Mouse (Mus musculus): Measurements from ENCODE around the gene Mesp2. TPM values are rescaled to one million over a fixed set of nuclear protein-coding genes. Genes with fewer than 3 reads are reported as not detected.

The Mesp2 gene
- total RNA-seq, 2 experiments from 2014 or later = 1.3 to 1.7 TPM

DNA sequence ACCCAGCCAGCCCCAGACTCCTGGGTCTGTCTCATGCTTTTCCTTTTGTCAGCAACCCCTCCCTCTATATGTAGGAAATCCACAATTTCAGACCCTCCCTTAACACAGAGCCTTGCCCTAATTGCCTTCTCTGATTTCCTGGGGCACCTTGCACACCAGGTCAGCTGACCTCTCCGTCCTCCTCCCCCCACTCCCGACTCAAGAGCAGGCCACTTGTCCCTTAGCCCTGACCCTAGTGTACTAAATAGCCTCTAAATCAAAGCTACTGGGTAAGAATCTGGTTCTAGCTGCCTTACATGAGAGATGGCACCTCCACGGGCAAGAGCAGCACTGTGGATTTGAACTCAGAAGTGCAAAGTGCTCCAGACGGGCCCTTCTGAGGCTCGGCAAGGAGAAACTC lies 8.5 kb upstream of the Mesp2 start:
- no peak for DNase-seq (ENCODE audit: extremely low spot score in 1 of 2, low spot score in 1 of 2)

DNA sequence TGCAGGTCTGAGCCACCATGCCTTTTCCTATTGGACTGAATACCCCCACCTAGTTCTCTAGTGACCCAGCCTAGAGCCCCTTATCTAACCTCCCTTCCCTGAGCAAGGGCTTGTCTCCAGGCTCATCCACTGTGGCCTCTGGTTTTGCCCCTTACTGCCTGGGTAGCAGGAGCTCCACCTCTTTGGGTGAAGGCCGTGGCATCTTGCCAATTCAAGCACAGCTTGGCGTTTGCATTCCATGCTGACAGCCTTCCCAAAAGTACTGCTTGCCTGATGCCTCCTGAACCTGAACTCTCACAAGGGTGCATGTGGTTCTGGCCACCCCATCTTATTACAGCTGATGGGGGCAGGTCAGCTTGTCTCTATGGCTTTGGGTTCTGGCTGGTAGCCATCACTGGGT lies 6.6 kb upstream of the Mesp2 start:
- DNase-seq (ENCODE audit: extremely low spot score in 1 of 2, low spot score in 1 of 2) = no peak

DNA sequence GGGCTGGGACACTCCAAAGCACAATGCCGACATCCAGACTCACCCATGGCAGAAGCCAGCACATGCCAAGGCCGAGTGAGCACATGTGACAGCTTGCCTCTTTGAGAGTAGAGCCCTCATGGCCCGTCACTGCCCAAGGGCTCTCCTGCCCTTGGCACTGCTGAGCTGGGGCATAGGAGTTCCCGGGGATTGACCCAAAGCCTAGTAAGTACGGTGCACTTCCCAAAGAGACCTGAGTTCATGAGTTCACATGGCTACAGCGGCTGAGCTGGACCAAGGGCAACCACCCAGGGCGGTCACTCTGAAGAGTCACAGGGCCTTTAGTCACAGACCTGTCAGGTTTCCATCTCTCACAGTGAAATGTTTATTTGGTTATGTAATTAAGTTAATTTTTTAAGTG lies 2.0 kb upstream of the Mesp2 start:
- DNase-seq (ENCODE audit: extremely low spot score in 1 of 2, low spot score in 1 of 2) = no peak

DNA sequence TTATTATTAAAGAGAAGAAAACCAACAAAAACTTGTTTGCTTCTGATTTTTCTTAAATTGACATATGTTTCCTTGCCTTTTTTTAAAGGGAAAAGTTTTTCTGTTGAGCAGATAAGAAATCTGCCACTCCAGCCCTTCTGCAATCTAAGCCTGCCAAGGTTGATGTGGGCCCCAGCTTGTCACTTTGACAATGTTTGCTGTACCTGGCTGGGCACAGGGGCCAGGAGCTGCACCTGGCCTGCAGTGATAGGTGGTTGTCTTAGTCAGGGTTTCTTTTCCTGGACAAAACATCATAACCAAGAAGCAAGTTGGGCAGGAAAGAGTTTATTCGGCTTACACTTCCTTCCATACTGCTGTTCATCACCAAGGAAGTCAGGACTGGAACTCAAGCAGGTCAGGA lies 2.9 kb downstream of the Mesp2 start:
- no peak for DNase-seq (ENCODE audit: extremely low spot score in 1 of 2, low spot score in 1 of 2)

DNA sequence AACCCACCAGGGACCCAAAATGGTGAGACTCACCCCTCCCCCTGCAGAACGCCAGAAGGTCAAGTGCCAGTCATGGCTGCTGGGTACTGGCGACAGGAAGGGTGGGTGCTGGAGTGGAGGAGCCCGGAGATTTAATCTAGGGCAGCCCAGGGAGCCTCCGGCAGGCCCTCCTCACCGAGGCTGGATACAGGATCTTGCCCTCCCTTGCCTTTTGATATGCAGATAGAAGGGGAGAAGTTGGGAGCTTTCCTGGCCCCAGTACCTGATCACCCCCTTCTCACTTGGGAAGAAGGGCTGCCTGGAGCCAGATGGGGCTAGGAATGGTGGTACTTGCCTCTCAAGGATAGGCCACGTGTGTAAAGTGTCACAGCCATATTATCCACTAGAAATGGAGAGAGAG lies 7.8 kb downstream of the Mesp2 start:
- no peak for DNase-seq (ENCODE audit: extremely low spot score in 1 of 2, low spot score in 1 of 2)

DNA sequence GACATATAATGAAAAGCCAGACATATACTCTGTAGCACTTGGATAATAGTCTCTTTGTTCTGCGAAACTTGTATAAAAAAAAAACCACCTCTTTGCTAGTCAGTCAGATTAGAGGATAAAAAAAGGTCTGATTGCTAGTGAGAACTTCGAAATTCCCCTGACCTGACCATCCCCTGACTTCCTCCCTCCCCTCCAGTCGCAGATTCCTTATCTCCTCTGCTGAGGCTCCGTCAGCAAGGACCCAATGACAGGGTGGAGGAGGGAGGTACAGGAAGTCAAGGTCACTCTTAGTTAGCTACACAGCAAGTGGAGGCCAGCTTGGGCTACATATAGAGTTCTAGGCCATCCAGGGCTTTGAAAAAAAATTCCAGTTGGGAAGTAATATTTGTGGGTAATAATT lies 9.0 kb downstream of the Mesp2 start:
- DNase-seq (ENCODE audit: extremely low spot score in 1 of 2, low spot score in 1 of 2) = no peak

DNA sequence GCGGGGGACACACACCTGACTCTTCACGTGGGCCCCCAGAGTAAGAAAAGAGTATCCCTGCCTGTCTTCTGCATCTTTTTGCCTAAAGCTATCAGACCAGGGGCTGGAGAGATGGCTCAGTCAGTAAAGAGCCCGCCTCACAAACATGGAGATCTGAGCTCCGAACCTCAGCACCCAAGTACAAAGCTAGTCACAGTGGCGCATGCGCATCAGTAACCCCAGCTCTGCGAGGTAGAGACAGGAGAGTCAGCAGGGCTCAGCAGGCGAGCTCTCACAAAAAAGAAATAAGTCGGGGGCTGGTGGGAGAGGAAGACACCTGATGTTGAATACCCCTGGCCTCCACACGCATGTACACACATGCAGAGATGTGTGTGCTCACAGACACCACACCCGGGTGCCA lies 9.5 kb downstream of the Mesp2 start:
- no peak for DNase-seq (ENCODE audit: extremely low spot score in 1 of 2, low spot score in 1 of 2)

DNA sequence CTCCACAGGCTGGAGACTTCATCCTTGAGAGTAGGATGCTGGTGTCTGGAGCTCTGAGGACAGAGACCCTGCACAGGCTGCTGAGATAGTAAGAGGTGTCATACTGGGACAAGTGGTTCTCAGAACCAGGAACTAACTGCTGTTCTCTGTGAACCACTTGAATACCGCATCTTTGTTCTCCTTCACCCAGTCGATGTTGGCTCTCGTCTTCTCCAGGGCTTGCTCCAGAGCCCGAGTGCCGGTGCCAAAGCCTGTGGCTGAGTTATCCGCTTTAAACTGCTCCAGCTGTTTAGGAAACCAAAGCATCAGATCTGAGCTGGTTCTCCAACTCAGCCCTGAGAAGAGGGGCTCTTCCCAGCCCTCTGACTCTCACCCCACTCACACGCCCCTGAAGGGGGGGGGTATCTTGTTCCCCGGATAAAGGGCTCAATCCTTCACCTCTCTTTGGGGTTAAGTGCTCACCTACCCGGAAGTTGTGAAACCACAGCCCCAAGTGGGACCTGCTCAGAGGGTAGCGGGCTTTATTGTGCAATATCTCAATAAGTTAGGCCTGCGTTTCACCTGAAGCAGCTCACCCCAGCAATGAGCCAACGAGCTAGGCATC lies 11.7 kb downstream of the Mesp2 start:
- DNase-seq (ENCODE audit: extremely low spot score in 1 of 2, low spot score in 1 of 2) = no peak

DNA sequence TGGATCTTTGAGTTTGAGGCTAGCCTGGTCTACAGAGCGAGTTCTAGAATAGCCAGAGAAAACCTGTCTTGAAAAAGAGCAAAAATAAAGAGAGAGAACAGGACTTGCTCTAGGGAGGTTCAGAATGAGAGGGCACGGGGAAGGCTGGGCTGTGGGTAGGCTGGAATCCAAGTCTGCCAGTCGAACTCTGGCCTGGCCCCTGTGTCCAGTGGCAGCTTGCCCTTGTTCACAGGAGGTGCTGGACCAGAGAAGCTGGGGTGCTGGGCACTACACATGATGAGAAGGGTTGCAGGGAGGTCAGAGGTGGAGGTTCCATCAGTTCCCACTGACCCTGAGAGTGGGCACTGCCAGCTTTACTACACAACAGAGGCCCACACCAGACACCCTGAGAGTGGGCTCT lies 17.8 kb downstream of the Mesp2 start:
- no peak for DNase-seq (ENCODE audit: extremely low spot score in 1 of 2, low spot score in 1 of 2)

DNA sequence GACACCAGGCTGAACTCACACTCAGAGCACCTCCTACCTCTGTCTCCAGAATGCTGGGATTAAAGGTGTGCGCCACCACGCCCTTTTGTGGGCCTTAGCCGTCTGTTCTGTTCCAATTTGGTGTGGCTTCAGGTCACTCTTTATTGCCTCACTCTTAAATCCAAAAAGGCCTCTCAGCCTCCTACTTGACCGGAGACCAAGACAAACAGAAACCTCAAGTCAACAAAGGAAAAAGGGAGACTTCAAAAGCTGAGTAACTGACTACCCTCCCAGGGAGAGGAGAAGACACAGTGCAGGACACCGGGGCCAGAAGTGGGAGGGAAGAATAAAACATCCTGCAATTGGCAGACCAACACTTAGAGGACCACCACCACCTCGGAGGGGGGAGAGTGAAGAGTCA lies 20.6 kb downstream of the Mesp2 start:
- no peak for DNase-seq (ENCODE audit: extremely low spot score in 1 of 2, low spot score in 1 of 2)

DNA sequence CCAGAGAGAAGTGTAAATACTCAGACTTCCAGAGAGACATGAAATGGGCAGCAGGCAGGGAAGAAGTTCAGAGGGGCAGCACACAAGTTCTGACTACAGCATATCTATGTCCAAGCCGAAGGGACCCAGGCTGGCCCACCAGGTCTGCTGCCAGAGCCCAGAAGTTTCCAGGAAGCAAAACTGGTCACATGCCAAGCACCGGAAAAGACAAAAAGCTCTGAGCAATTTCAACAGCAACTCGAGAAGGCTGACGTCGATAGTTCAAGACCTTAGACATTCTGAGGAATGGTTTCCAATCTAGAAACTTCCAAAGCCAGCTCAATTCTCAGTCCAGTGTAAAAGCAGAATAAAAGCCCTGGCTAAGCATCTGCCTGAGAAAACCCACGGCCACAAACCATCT lies 21.1 kb downstream of the Mesp2 start:
- DNase-seq (ENCODE audit: extremely low spot score in 1 of 2, low spot score in 1 of 2) = no peak

DNA sequence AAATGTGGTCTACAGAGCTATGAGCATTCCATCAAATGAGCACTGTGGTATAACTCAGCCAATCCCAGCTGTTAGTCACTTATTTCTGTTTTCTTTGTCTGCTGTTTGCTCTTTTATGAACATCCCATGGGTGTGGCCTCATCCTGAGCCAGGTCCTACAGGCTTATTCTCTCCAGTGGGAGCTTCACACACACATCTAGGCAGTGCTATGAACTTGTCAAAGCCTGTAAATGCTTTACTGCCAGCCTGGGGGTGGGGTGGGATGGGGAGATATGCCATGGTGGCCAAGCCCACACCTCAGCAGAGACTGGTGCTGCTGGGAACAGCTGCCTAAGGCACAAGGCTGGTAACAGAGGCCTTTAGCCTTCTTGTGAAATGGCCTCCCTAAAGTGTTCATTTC lies 22.5 kb downstream of the Mesp2 start:
- DNase-seq (ENCODE audit: extremely low spot score in 1 of 2, low spot score in 1 of 2) = no peak

DNA sequence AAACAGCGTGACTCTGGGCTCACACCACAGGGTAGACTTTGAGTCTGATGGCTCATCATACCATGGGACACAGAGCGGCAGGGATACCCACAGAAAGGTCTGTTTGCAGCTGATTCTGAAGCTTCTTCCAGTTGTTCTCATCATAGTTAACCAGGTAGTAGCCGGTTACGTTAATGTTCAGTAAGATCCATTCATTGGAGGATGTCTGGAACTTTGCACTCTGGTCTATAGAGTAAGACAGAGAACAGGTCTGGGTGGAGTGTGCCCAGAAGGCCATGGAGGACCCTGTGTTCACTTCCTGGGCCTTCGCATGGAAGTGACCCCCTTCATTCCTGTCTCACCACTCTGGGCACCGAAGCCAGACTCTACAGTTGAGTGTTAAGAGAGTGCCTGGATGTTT lies 24.7 kb downstream of the Mesp2 start:
- DNase-seq (ENCODE audit: extremely low spot score in 1 of 2, low spot score in 1 of 2) = no peak

DNA sequence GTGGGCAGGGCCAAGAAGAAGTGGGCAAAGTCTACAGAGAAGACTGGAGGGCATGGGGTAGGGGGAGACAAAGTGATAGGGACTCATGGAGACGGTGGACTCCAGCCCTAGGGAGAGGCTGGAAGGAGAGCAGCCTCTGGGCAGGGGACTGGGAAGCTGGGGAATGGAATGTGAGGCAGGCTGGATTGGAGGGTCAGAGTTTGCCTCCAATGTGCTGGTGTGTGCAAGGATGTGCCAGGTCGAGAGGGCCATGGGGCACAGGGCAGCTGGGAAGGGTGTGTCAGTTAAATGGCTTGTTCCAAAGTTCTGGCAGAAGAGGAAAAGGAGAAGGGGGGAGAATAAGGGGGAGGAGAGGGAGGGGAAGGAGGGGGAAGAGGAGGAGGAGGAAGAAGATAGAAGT lies 26.7 kb downstream of the Mesp2 start:
- DNase-seq (ENCODE audit: extremely low spot score in 1 of 2, low spot score in 1 of 2) = no peak

DNA sequence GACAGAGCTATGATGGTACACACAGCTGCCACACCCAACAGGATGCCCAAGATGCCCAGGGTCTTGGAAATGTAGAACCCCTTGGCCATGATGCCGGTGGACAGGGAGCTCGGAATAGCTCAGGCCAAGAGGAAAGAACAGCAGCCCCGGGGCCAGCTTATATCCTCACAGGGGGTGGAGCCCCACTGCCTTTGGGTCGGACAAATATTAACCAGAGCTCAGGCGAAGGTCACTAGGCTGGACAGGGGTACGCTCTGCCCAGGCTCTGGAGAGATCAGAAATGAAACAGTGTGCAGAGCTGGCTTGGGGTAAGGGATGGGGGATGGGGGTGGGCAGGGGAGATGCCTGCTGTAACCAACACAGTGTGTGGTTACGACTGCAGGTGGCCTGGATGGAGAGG lies 31.6 kb downstream of the Mesp2 start:
- no peak for DNase-seq (ENCODE audit: extremely low spot score in 1 of 2, low spot score in 1 of 2)

DNA sequence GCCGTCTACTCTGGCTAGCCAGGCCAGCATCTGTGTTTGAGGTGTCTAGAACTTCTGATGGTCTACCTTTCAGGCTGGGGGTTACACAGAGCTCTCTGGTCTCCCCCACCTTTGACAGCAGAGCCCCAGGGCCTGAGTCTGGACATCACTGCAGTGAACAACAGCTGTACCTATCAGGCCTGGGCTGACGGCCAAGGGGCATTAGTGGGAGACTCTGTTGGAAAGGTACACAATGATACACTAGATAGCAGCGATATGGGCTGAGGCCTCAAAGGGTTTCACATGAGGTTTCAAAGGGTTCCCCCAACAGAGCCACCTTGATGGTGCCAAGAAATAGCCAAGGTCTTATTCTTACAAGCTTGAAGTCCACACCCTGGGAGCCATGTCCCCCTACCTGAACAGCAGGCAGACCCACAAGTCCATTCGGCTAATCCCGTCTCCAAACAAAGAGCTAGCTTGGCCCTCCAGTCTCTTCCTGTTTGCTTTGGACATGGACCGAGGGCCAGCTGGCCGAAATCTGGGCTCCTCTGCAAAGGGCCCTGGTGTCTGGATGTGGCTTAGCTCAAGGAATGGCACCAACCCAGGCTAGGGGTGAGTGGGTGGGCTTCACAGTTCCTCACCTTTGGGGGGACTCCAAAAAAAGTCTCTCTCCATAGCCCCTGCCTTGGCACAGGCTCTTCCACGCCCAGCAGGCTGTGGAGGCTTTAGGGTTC lies 33.7 kb downstream of the Mesp2 start:
- no peak for DNase-seq (ENCODE audit: extremely low spot score in 1 of 2, low spot score in 1 of 2)

DNA sequence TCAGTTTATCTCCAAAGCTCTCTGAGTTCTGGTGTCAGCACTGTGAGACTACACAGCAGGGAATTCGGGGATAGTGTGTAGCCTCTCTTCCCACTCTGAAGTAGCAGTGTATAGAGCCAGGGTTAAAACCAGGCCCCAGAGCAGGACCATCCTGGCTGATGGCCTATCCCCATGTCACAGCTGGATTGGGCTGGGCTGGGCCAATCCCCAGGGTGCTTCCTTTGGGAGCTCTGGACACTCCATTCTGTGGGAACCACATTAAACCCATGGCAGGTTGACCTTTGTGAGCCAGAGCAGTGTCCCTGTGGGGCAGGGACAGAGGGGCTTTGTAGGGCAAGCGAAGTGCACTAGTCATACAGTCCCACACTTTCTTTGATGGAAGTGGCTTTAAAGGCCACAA lies 35.8 kb downstream of the Mesp2 start:
- DNase-seq (ENCODE audit: extremely low spot score in 1 of 2, low spot score in 1 of 2) = no peak

DNA sequence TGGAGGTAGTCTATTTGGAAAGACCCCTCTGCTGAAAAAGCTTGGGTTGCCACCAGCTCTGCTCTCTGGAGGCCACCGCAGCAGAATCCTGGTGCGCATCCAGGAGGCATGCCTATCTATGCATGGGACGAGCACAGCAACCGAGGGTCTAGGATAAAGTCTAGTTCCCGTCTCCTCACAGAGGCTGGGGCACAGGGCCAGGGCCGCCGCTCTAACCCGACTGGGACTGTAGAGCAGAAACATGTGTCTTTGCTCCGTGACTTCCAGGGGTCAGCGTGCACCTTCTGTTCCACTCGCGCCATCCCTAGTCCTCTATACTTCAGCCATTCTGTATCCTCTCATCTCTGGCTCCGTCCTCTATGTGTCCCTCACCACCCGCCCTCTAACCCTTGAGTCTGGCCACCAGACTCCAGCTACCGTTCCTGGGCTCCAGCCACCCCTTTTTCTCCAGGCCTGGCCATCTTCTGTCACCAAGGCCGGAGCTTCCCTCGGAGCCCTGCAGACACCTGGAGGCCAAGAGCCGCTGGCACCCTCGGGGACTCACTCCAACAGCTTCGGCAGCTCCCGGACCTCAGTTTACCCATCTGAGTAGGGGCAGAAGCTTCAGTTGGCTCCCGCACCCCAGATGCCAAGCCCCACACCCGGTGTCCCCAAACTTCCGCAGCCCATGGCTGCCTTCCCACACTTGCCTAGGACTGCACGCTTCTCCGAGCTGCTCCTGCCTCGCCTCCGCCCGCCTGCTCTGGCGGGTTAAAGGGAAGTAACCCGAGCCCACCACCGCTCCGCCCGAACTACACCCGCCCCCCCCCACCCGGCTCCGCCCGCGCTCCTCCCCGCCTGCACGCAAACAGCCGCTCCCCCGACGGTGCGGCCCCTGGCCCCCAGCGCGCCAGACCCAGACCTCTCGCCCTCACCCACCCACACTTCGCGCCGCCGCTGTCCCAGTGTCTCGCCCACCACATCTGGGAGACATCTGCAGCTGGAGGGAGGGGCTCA lies 37.2 kb downstream of the Mesp2 start:
- DNase-seq (ENCODE audit: extremely low spot score in 1 of 2, low spot score in 1 of 2) = no peak

DNA sequence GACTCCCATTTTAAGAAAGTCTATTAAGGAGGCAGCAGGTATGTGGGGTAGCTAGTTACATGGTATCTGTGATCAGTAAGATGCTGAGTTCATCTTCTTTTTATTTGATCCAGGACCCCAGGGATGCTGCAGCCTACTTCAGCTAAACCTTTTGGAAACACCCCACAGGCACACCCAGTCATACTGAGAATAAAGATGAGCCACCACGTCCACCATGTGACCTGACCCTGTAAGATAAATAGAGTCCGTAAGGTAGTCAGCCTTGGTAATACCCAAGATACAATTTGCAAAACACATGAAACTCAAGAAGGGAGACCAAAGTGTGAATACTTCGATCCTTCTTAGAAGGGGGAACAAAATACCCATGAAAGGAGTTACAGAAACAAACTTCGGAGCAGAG lies 45.8 kb downstream of the Mesp2 start:
- DNase-seq (ENCODE audit: extremely low spot score in 1 of 2, low spot score in 1 of 2) = no peak

DNA sequence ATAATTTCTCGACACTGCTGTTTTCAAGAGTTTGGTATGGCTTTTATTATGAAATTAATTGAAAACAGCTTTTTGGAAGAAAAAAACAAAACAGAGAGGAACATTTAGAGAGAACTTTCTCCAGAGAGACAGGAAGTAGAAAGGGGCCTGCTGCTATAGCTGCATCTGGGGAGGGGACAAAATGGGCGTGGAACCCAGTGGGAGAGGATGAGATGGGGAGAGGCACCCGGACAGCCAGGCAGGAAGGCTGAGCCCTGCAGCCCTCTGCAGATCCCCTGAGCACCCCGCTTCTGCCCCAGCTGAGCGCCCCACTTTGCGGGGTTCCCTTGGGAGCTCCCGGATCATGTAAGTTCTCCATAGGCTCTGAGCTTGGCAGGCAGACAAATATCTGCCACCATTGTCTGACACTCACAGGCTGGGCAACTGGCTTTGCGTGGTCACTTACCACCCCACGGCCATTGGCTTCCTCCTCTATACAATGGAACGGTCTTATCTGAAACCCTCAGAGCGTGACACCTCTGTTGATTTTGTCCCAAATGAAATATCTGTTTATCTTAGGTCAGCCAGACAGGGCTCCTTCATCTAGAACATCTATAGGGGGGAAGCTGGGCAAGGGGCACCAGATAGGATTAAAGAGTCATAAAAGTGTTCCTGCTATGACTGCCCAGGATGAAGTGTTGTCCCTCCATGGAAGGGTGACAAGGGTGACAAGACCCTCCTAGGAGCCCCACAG lies 47.8 kb downstream of the Mesp2 start:
- no peak for DNase-seq (ENCODE audit: extremely low spot score in 1 of 2, low spot score in 1 of 2)

Data from layer of hippocampus, postnatal 25 days (tissue).